Mouse (Mus musculus) v-Abl transformed pro-B cells (cell line): Measurements from ENCODE around the gene Hs6st2.

ENCODE experiments used
- in situ Hi-C, 2 experiments: fragments of 400-800 bp; cut with MboI; formaldehyde crosslinking; loops; one replicate each; pipeline ENCODE4 v1.15.1; 2025; ENCODE audit not compliant: unreplicated experiment in 2 of 2

Hs6st2 gene

GRCm38 (mm10) chrX:51681756-51682155 lies at the start of gene Hs6st2:
Hs6st2 (minus strand) TSS chrX:51681856.
- in situ Hi-C loops, result no loop called here

GRCm38 (mm10) chrX:51714086-51714745 lies 32.6 kb upstream of the Hs6st2 start:
- in situ Hi-C loops, result no loop called here

GRCm38 (mm10) chrX:51712996-51713395 lies 31.3 kb upstream of the Hs6st2 start:
- in situ Hi-C loops, result no loop called here

GRCm38 (mm10) chrX:51702823-51703222 lies 21.2 kb upstream of the Hs6st2 start:
- in situ Hi-C loops, result no loop called here

- in situ Hi-C loops, result no loop called here
Measured at GRCm38 (mm10) chrX:51699079-51699478, 17.4 kb upstream of the Hs6st2 start.

- in situ Hi-C loops, result no loop called here
Measured at GRCm38 (mm10) chrX:51686048-51686949, 4.6 kb upstream of the Hs6st2 start.

- in situ Hi-C loops, result no loop called here
Measured at GRCm38 (mm10) chrX:51684336-51685056, 2.8 kb upstream of the Hs6st2 start.

- in situ Hi-C loops, result no loop called here
Measured at GRCm38 (mm10) chrX:51681170-51681667, 437 bp downstream of the Hs6st2 start.

GRCm38 (mm10) chrX:51680428-51681169 lies 1.1 kb downstream of the Hs6st2 start:
- in situ Hi-C loops, result no loop called here

- in situ Hi-C loops, result no loop called here
Measured at GRCm38 (mm10) chrX:51679601-51680427, 1.8 kb downstream of the Hs6st2 start.

- in situ Hi-C loops, result no loop called here
Measured at GRCm38 (mm10) chrX:51658236-51658635, 23.4 kb downstream of the Hs6st2 start.

- in situ Hi-C loops, result no loop called here
Measured at GRCm38 (mm10) chrX:51642661-51643257, 38.9 kb downstream of the Hs6st2 start.

GRCm38 (mm10) chrX:51635756-51636155 lies 45.9 kb downstream of the Hs6st2 start:
- in situ Hi-C loops, result no loop called here

GRCm38 (mm10) chrX:51631376-51631775 lies 50.3 kb downstream of the Hs6st2 start:
- in situ Hi-C loops, result no loop called here

- in situ Hi-C loops, result no loop called here
Measured at GRCm38 (mm10) chrX:51614384-51615004, 67.2 kb downstream of the Hs6st2 start.

- in situ Hi-C loops, result no loop called here
Measured at GRCm38 (mm10) chrX:51610743-51611142, 70.9 kb downstream of the Hs6st2 start.

- in situ Hi-C loops, result no loop called here
Measured at GRCm38 (mm10) chrX:51606231-51606863, 75.3 kb downstream of the Hs6st2 start.

- in situ Hi-C loops, result no loop called here
Measured at GRCm38 (mm10) chrX:51592751-51593150, 88.9 kb downstream of the Hs6st2 start.
